Mouse (Mus musculus): Measurements from ENCODE around the gene Uqcrq.

Gene Uqcrq

GRCm38 (mm10) chr11:53411738-53412137, 18.9 kb downstream of the Uqcrq start:
- no peak for DNase-seq (ENCODE audit: low spot score in 2 of 2)

- DNase-seq (ENCODE audit: low spot score in 2 of 2) = no peak
Measured at GRCm38 (mm10) chr11:53403638-53404037, 27.0 kb downstream of the Uqcrq start.

GRCm38 (mm10) chr11:53393856-53394255, 36.8 kb downstream of the Uqcrq start:
- no peak for DNase-seq (ENCODE audit: low spot score in 2 of 2)

GRCm38 (mm10) chr11:53383758-53384428, 46.7 kb downstream of the Uqcrq start:
- DNase-seq (ENCODE audit: low spot score in 2 of 2) = no peak

- DNase-seq (ENCODE audit: low spot score in 2 of 2) = no peak
Measured at GRCm38 (mm10) chr11:53378918-53379317, 51.7 kb downstream of the Uqcrq start.
